Mouse (Mus musculus) liver, postnatal 0 days (tissue): ENCODE results near the gene Rragc. TPM values are rescaled to one million over a fixed set of nuclear protein-coding genes. Genes with fewer than 3 reads are reported as not detected.

Experiments used
- ATAC-seq: fragments of 200-750 bp; cut with Nextera tagmentation; 2 replicates; pipeline ENCODE4 v1.8.0; 2017; ENCODE audit warnings: mild to moderate bottlenecking, moderate library complexity
- DNase-seq: peaks from one replicate; pipeline ENCODE4 v3.0.0-alpha.2; 2016
- H3K27ac ChIP-seq: fragments of 300-500 bp; sonication (generic); 2 replicates; pipeline ENCODE4 v1.5.1; 2014; ENCODE audit warnings: antibody characterized with exemption, moderate library complexity, mild to moderate bottlenecking, low read depth
- H3K27me3 ChIP-seq: fragments of 300-500 bp; sonication (generic); 2 replicates; pipeline ENCODE4 v1.6.1; 2014; ENCODE audit warnings: low read length, control low read depth, mixed read lengths; ENCODE audit not compliant: insufficient read depth
- H3K36me3 ChIP-seq: fragments of 300-500 bp; sonication (generic); replicated peaks from 2 replicates; pipeline ENCODE4 v1.6.1; 2014; ENCODE audit warnings: mild to moderate bottlenecking, control low read depth, low read length, moderate library complexity, mixed read lengths; ENCODE audit not compliant: insufficient read depth
- H3K4me1 ChIP-seq: fragments of 300-500 bp; sonication (generic); 2 replicates; pipeline ENCODE4 v1.6.1; 2014; ENCODE audit warnings: antibody characterized with exemption, mild to moderate bottlenecking, control low read depth; ENCODE audit not compliant: insufficient read depth
- H3K4me2 ChIP-seq: fragments of 300-500 bp; sonication (generic); 2 replicates; pipeline ENCODE4 v1.6.1; 2014; ENCODE audit warnings: low read depth, mild to moderate bottlenecking, low read length, moderate library complexity, mixed read lengths
- H3K4me3 ChIP-seq: fragments of 300-500 bp; sonication (generic); 2 replicates; pipeline ENCODE4 v1.5.1; 2014; ENCODE audit warnings: low read depth, low read length
- H3K9ac ChIP-seq: fragments of 300-500 bp; sonication (generic); replicated peaks from 2 replicates; pipeline ENCODE4 v1.6.1; 2014; ENCODE audit warnings: mild to moderate bottlenecking, moderate library complexity
- H3K9me3 ChIP-seq: fragments of 300-500 bp; sonication (generic); 2 replicates; pipeline ENCODE4 v1.6.1; 2016; ENCODE audit warnings: mild to moderate bottlenecking, control low read depth, low read length, mixed read lengths
- CTCF ChIP-seq: sonication (generic); IDR thresholded peaks from 2 replicates; pipeline ENCODE4 v1.5.1; 2016; ENCODE audit warnings: antibody characterized with exemption, low read depth
- EP300 ChIP-seq: IDR thresholded peaks from 2 replicates; pipeline ENCODE4 v1.6.1; 2016; ENCODE audit warnings: antibody characterized with exemption, low read depth, mild to moderate bottlenecking
- WGBS: fragments of 180-500 bp; shearing (Covaris S2); extraction: QIAGEN DNeasy Blood & Tissue Kit; methylation state at CpG from one replicate; pipeline ENCODE4 v1.1.7; 2014; ENCODE audit not compliant: insufficient replicate concordance; 5-methylcytosine and 5-hydroxymethylcytosine counted together
- polyA plus RNA-seq: library from polyadenylated mRNA; unstranded; fragments of >200 nt; fragmentation: Nextera tagmentation; extraction: Ambion mirVana; gene quantifications from 2 replicates; pipeline ENCODE4 v1.2.1, GENCODE M21; 2015

Gene Rragc
- polyA plus RNA-seq, 1 experiment from 2014 or later, result 20.0 TPM

DNA sequence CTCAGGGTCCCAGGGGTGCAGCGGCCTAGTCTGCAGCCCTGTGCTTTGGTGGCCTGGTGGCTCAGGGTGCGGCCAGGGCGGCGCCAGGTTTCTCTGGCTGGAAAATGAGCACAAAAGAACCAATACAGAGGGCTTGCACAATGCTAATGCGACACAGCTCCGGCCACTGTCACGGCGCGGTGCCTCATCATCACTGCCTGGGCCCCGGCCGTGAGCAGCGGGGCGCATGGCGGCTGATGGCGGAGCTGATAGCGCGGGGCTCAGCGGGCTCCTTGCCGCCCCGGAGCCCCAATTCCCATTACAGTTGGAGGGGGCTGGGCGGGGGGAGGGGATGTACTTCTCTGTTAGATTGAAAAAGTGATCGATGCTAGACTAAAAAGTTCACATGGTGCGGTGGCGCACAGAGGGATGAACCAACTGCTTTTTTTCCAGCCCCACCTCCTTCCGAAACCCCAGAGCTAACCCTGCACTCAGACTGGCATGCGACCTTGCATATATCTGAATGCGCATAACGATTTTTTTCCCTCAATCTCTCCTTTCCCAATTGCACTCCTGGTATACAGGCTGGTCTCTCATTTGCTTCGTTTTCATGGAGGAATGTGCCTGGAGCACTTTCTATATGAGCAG is 55.3 kb downstream of the Rragc start:
- 14% methylated on average over 29 of the region's 29 CpGs for WGBS
- Histone ChIP-seq H3K27ac (peak overlapping the region; percentile 52; the same call in 1 of the 2 replicates), H3K27me3 (no peaks in the 10 kb centered on the region), H3K9ac (no peak overlapping the region), H3K4me2 (peak overlapping the region; percentile 44), H3K36me3 (no peaks in the 10 kb centered on the region), H3K4me1 (peaks cover 4% of the 10 kb centered on the region; the same call in 1 of the 2 replicates), H3K4me3 (peak overlapping the region; percentile 19; the same call in 1 of the 2 replicates), H3K9me3 (no peaks in the 10 kb centered on the region)
- ATAC-seq (peak; percentile 84), DNase-seq (peak; percentile 53)
- TF ChIP-seq CTCF (no peak), EP300 (no peak)

- H3K36me3 ChIP-seq, result no peaks in the 10 kb centered on the region
- 56% methylated on average over 5 of the region's 5 CpGs for WGBS
- H3K9me3 ChIP-seq, result no peaks in the 10 kb centered on the region
- H3K27me3 ChIP-seq, result no peaks in the 10 kb centered on the region
- no peak overlapping the region for H3K9ac ChIP-seq
- TF ChIP-seq CTCF (no peak), EP300 (no peak)
- no peak overlapping the region for H3K4me2 ChIP-seq
- H3K4me1 ChIP-seq, result no peaks in the 10 kb centered on the region
- H3K27ac ChIP-seq, result no peak overlapping the region
- H3K4me3 ChIP-seq, result no peak overlapping the region
- ATAC-seq, result no peak
- no peak for DNase-seq
These were observed 64.9 kb downstream of the Rragc start for GRCm38 (mm10) chr4:123982105-123982504.

Other genes with a start within 250 kb of the Rragc start
- 9.8 and 11.3 TPM in 2 replicates for gene Macf1, start 233.1 kb upstream of the Rragc start, polyA plus RNA-seq
- 257 and 261 TPM in 2 replicates for gene Ndufs5, start 199.2 kb upstream of the Rragc start, polyA plus RNA-seq
- 21.2 and 22.7 TPM in 2 replicates for gene Akirin1, start 167.1 kb upstream of the Rragc start, polyA plus RNA-seq
- gene Rhbdl2, start 129.6 kb upstream of the Rragc start, polyA plus RNA-seq, result not detected in 2 replicates
- gene 4933427I04Rik, start 57.8 kb upstream of the Rragc start, polyA plus RNA-seq, result not detected in 2 replicates
- gene Mycbp, start 12.6 kb upstream of the Rragc start, polyA plus RNA-seq, result 43.5 and 44.5 TPM in 2 replicates
- gene 4930535I16Rik, start 576 bp downstream of the Rragc start, polyA plus RNA-seq, result not detected in 2 replicates